Mouse (Mus musculus): ENCODE results near the gene Pdzd8. TPM values are rescaled to one million over a fixed set of nuclear protein-coding genes. Genes with fewer than 3 reads are reported as not detected.

Pdzd8 gene
- polyA plus RNA-seq, 1 experiment: 5.1 TPM

DNA sequence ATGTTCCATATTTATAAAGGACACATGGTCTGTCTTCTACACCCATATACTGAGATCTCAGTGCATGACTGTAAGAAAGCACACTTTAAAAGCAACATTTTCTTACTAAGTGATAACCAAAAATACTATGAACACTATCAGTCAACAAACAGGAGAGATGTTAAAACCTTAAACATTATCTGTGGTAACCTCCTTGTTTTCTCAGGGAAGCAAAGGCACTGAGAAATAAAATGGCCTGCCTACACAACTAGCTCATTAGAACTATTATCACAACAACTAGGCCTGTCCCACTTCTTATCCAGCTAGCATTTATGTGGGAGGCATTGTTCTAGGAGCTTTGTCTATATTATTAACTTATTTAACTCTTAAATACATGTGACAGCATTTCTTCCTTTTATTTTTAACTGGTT, 14.8 kb downstream of the Pdzd8 start:
- DNase-seq (ENCODE audit: low read depth in 1 of 2, low spot score in 2 of 2): no peak
- Histone ChIP-seq H3K27ac (ENCODE audit: insufficient read depth, low read length) (no peak overlapping the region), H3K27me3 (ENCODE audit: control insufficient read depth, insufficient read depth, low read length) (no peaks in the 10 kb centered on the region)

DNA sequence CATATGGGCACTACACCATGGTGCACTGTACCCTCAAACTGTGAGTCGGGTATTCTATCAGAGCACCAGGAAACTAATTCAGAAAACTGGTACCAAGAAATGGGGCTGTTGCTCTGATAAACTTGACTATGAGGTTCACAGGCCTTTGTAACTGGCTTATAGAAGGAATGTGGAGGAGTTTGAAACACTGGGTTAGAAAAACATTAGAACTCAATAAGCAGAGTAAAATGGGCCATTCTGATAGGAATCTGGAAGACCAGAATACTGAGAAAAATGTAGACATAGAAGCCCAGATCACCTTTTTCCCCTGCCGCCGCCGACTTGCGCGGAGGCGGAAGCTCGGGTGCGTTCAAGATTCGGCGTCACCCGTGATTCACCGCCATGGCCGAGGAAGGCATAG, 23.6 kb downstream of the Pdzd8 start, which contains the start of gene Rps12-ps3:
TSS of gene Rps12-ps3 (plus strand) at position 301 of the 400 bp plus-strand sequence.
- DNase-seq (ENCODE audit: low read depth in 1 of 2, low spot score in 2 of 2): no peak
- peaks cover 3% of the 10 kb centered on the region; the same call in 1 of the 2 replicates for H3K36me3 ChIP-seq (ENCODE audit: control insufficient read depth, insufficient read depth, low read length)
- WGBS: 97% methylated on average over 10 of the region's 14 CpGs
- H3K27me3 ChIP-seq (ENCODE audit: control insufficient read depth, insufficient read depth, low read length): no peaks in the 10 kb centered on the region
- H3K4me1 ChIP-seq (ENCODE audit: control insufficient read depth, insufficient read depth, insufficient read length): no peaks in the 10 kb centered on the region
- no peak within 1 kb of the TSS for H3K27ac ChIP-seq (ENCODE audit: insufficient read depth, low read length)
- TF ChIP-seq POLR2A (IDR thresholded peaks at IDR 0.05; ENCODE audit: low read depth, low read length) (no peak), CTCF (IDR thresholded peaks at IDR 0.05; ENCODE audit: extremely low read depth, insufficient read depth, insufficient read length, insufficient replicate concordance) (no peak)
- no peak within 1 kb of the TSS for H3K4me3 ChIP-seq (ENCODE audit: extremely low read depth, insufficient read depth, insufficient read length)

More for the DNA sequence above, 14.8 kb downstream of the Pdzd8 start:
- Histone ChIP-seq H3K4me1 (ENCODE audit: control insufficient read depth, insufficient read depth, insufficient read length) (no peaks in the 10 kb centered on the region), H3K36me3 (ENCODE audit: control insufficient read depth, insufficient read depth, low read length) (peaks cover 4% of the 10 kb centered on the region), H3K4me3 (ENCODE audit: extremely low read depth, insufficient read depth, insufficient read length) (no peak overlapping the region)
- TF ChIP-seq CTCF (IDR thresholded peaks at IDR 0.05; ENCODE audit: extremely low read depth, insufficient read depth, insufficient read length, insufficient replicate concordance) (no peak), POLR2A (IDR thresholded peaks at IDR 0.05; ENCODE audit: low read depth, low read length) (no peak)

DNA sequence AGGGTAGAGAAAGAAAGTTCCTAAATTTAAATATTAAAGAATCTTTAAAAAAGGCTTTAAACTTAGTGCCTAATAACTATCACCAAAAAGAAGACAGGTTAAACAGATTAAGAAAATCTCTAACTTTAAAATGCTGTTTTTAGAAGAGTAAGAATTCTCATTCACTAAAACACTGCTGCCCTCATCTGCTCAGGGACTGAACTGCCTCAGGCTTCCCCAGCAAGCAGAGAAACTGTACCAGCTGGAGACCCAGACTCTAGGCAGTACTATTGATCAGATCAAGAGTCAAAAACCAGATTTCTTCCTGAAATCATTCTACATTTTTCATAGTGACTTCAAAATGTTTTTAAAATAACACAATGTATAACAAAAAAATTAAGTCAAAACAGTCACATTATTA, 29.0 kb downstream of the Pdzd8 start:
- DNase-seq (ENCODE audit: low read depth in 1 of 2, low spot score in 2 of 2): peak in 1 of 2 experiments; percentile 6
- no peaks in the 10 kb centered on the region for H3K27me3 ChIP-seq (ENCODE audit: control insufficient read depth, insufficient read depth, low read length)
- no peak overlapping the region for H3K27ac ChIP-seq (ENCODE audit: insufficient read depth, low read length)
- H3K4me1 ChIP-seq (ENCODE audit: control insufficient read depth, insufficient read depth, insufficient read length): no peaks in the 10 kb centered on the region
- H3K36me3 ChIP-seq (ENCODE audit: control insufficient read depth, insufficient read depth, low read length): peaks cover 5% of the 10 kb centered on the region; the same call in 1 of the 2 replicates
- TF ChIP-seq CTCF (IDR thresholded peaks at IDR 0.05; ENCODE audit: extremely low read depth, insufficient read depth, insufficient read length, insufficient replicate concordance) (peak; percentile 11; the same call in 1 of the 2 replicates), POLR2A (IDR thresholded peaks at IDR 0.05; ENCODE audit: low read depth, low read length) (no peak)
- no peak overlapping the region for H3K4me3 ChIP-seq (ENCODE audit: extremely low read depth, insufficient read depth, insufficient read length)

DNA sequence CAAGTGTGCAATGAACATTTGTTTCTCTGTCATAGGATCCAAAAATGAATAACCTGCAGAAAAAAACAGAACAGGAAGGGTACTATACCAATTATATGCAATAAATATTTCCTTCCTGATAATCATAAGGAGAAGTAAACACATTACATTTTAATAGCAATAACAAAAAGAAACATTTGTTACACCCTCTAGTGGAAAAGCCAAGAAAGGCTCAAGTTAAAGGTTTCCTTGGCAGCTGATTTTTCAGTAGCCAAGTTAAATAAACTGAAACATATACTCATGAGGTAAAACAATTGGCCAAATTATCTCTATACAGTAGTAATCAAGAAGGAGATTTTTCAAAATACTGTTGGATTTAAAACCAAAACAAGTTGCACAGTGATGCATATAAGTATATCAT, 30.3 kb downstream of the Pdzd8 start:
- H3K27me3 ChIP-seq (ENCODE audit: control insufficient read depth, insufficient read depth, low read length): no peaks in the 10 kb centered on the region
- H3K36me3 ChIP-seq (ENCODE audit: control insufficient read depth, insufficient read depth, low read length): peaks cover 6% of the 10 kb centered on the region; the same call in 1 of the 2 replicates
- H3K4me1 ChIP-seq (ENCODE audit: control insufficient read depth, insufficient read depth, insufficient read length): no peaks in the 10 kb centered on the region
- H3K4me3 ChIP-seq (ENCODE audit: extremely low read depth, insufficient read depth, insufficient read length): no peak overlapping the region
- H3K27ac ChIP-seq (ENCODE audit: insufficient read depth, low read length): no peak overlapping the region
- TF ChIP-seq POLR2A (IDR thresholded peaks at IDR 0.05; ENCODE audit: low read depth, low read length) (no peak), CTCF (IDR thresholded peaks at IDR 0.05; ENCODE audit: extremely low read depth, insufficient read depth, insufficient read length, insufficient replicate concordance) (no peak)
- no peak for DNase-seq (ENCODE audit: low read depth in 1 of 2, low spot score in 2 of 2)

DNA sequence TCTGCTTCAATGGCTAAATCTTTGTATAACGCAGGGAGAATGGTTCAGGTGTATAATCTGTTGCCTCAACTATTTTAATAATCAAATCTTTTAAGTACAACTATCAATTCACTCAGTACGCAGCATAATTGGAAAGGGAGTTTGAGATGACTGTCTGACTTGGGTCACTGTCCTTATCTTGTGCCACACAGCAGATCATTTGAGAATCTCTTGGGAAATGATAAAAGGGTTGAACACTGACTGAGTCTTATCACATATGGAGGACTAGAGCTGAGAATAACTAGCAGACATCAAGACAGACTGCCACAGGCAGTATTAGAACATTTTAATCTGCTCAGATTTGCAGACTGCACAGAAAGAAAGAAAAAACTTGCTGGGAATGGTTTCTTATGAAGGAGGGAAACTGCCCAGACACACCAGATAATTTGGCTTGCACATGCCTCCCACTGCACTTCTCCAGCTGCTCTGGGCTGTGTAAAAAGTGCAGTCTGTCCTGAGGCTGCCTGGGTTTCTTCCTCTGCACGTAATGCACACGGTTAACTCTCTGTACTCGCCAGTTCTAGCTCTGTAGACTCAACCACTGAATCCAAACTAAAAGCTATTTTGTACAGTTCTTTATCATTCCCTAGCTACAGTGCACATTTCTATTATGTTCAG, 53.3 kb downstream of the Pdzd8 start:
- DNase-seq (ENCODE audit: low read depth in 1 of 2, low spot score in 2 of 2): no peak
- TF ChIP-seq CTCF (IDR thresholded peaks at IDR 0.05; ENCODE audit: extremely low read depth, insufficient read depth, insufficient read length, insufficient replicate concordance): no peak
- 90% methylated on average over 5 of the region's 5 CpGs for WGBS
- Histone ChIP-seq H3K4me1 (ENCODE audit: control insufficient read depth, insufficient read depth, insufficient read length) (no peaks in the 10 kb centered on the region), H3K36me3 (ENCODE audit: control insufficient read depth, insufficient read depth, low read length) (0 out of 2 replicates have a peak, but pooled peaks cover 3% of the 10 kb centered on the region), H3K4me3 (ENCODE audit: extremely low read depth, insufficient read depth, insufficient read length) (no peak overlapping the region), H3K27me3 (ENCODE audit: control insufficient read depth, insufficient read depth, low read length) (no peaks in the 10 kb centered on the region), H3K27ac (ENCODE audit: insufficient read depth, low read length) (no peak overlapping the region)

DNA sequence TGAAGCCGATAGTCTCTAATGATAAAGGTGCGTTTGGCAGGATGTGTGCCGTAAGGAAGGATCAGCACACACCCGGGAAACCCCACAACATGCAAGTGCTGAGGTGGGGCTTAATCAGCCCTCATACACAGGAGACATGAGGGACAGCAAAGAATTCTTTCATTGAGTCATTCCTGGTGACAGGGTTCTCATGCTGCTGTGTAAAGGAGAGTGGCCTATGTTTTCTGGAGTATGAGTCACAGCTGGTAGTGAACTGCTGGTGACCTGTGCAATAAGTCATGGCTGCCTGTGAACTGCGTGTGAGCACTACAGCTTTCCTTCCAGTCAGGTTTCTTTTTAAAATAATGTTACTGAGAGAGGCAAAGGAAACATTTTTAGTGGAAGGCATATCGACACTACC, 55.8 kb downstream of the Pdzd8 start:
- Histone ChIP-seq H3K27ac (ENCODE audit: insufficient read depth, low read length) (no peak overlapping the region), H3K4me3 (ENCODE audit: extremely low read depth, insufficient read depth, insufficient read length) (no peak overlapping the region), H3K4me1 (ENCODE audit: control insufficient read depth, insufficient read depth, insufficient read length) (no peaks in the 10 kb centered on the region), H3K36me3 (ENCODE audit: control insufficient read depth, insufficient read depth, low read length) (no peaks in the 10 kb centered on the region), H3K27me3 (ENCODE audit: control insufficient read depth, insufficient read depth, low read length) (no peaks in the 10 kb centered on the region)
- WGBS: 91% methylated on average over 6 of the region's 6 CpGs
- no peak for DNase-seq (ENCODE audit: low read depth in 1 of 2, low spot score in 2 of 2)
- TF ChIP-seq CTCF (IDR thresholded peaks at IDR 0.05; ENCODE audit: extremely low read depth, insufficient read depth, insufficient read length, insufficient replicate concordance): no peak
- TF ChIP-seq POLR2A (IDR thresholded peaks at IDR 0.05; ENCODE audit: low read depth, low read length): no peak

DNA sequence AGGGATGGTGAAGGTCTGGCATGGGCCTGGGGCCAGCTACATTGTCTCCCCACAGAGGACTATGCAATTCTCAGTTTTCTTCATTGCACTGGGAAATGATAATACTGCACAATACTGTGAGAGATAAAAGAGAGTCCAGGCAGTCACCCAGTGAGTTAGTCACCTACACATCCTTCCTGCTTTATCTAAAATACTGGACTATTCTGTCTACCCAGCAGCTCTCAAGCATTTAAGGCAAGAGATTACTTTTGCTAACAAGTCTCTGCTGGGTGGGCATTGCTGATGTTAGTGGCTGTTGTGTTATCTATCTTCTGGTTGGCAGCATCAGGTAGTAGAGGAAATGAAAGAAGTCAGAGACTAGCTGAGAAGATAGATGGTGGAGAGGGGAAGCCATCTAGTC, 56.5 kb downstream of the Pdzd8 start:
- no peak for DNase-seq (ENCODE audit: low read depth in 1 of 2, low spot score in 2 of 2)
- H3K27ac ChIP-seq (ENCODE audit: insufficient read depth, low read length): no peak overlapping the region
- H3K27me3 ChIP-seq (ENCODE audit: control insufficient read depth, insufficient read depth, low read length): no peaks in the 10 kb centered on the region
- H3K4me1 ChIP-seq (ENCODE audit: control insufficient read depth, insufficient read depth, insufficient read length): no peaks in the 10 kb centered on the region
- TF ChIP-seq POLR2A (IDR thresholded peaks at IDR 0.05; ENCODE audit: low read depth, low read length) (no peak), CTCF (IDR thresholded peaks at IDR 0.05; ENCODE audit: extremely low read depth, insufficient read depth, insufficient read length, insufficient replicate concordance) (no peak)
- no peak overlapping the region for H3K4me3 ChIP-seq (ENCODE audit: extremely low read depth, insufficient read depth, insufficient read length)
- H3K36me3 ChIP-seq (ENCODE audit: control insufficient read depth, insufficient read depth, low read length): no peaks in the 10 kb centered on the region

Data from spleen, adult 2 months (tissue).